Mouse (Mus musculus) kidney, adult 8-10 months (tissue): ENCODE data around the gene 1500015O10Rik.

Experiments
- DNase-seq, 2 experiments: peaks; one replicate each; pipeline ENCODE4 v3.0.0; 2022

The 1500015O10Rik gene

GRCm38 (mm10) chr1:43776106-43776505, 45.7 kb downstream of the 1500015O10Rik start:
- no peak for DNase-seq

- no peak for DNase-seq
Measured at GRCm38 (mm10) chr1:43781195-43781594, 50.8 kb downstream of the 1500015O10Rik start.

DNA sequence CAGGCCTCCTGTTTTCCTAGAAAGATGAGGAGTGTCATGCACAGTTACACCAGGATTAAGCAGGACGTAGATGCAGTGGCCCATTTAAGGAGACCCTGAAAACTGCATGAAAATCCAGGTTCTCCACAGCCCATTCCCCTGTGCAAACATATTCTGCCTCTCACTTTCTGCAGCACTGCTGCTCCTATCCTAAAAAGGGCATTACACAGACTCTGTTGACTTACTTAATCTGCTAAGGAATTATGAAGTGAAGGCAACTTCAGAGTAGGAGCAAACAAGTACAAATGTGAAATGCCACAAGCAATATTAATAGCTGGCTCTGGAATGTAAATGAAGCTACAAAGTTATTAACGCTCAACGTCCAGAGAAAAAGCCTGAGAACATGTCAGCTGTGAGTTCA, 51.3 kb downstream of the 1500015O10Rik start:
- DNase-seq, result no peak

GRCm38 (mm10) chr1:43782680-43783079, 52.3 kb downstream of the 1500015O10Rik start:
- DNase-seq, result no peak

DNA sequence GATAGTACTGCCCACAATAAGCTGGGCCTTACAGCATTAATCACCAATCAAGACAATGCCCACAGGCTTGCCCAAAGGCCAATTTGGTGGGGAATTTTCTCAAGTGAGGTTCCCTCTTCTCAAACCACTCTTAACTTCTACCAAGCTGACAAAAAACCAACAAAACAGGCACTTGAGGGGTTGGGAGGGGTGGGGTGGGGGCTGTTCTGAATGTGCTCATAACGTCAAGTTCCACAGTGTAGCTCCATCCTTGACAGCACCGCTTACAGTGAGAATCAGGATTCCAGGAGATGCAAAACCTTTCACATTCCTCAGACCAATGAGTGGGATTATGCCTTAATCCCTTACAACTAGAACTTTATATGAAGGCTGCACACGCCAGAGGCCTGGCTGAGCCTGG, 52.8 kb downstream of the 1500015O10Rik start:
- DNase-seq, result no peak

DNA sequence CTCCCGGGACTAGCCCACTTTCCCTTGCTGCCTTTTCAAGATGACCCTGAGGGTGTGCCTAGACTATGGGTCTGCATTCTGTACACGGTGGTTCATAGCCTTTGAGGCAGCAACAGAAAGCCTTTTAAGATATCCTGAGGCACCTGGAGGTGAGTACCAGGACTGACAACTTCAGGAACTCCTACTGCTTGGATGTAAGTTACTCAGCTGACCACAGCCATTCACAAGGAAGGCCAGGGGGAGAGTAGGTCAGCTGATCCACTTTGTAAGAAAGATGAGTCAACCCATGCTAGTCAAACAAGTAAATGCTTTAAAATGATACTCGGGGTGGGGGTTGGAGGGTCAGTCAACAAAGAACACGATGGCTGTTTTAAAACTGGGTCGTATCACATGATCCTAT, 54.9 kb downstream of the 1500015O10Rik start:
- no peak for DNase-seq

DNA sequence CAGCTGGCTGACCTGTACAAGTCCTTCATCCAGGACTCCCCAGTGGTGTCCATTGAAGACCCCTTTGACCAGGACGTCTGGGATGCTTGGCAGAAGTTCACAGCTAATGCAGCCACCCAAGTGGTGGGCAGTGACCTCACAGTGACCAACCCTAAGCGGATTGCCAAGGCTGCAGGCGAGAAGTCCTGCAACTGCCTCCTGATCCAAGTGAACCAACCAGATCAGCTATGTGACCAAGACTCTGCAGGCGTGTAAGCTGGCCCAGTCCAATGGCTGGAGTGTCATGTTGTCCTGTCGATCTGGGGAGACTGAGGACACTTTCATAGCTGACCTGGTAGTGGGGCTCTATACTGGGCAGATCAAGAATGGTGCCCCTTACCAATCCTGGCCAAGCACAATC, 56.3 kb downstream of the 1500015O10Rik start:
- DNase-seq, result no peak

- DNase-seq, result no peak
Measured at GRCm38 (mm10) chr1:43789765-43790164, 59.4 kb downstream of the 1500015O10Rik start.
